Mouse (Mus musculus): ENCODE measurements around the gene Prss58.

Prss58 gene

DNA sequence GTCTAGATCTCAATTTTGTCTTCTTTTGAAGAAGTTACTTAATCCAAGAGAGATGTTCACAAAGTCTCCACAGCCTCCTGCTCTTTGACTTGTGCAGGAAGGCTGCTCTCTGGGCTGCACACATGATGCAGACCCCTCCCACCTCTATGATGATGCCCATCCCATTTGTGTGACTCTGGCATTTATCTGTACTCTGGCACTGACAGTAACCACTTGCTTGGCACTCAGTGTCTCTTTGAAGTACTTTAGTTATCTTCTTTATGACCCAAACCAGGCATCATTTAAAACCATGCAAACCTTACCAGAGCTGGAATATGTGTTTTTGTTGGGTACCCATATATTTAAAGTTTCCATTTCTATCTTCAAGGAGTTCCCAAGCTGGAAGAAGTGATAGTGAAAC, at the start of gene Prss58:
Prss58 (minus strand) TSS at position 101 of the 400 bp plus-strand sequence.
- no peak for DNase-seq

DNA sequence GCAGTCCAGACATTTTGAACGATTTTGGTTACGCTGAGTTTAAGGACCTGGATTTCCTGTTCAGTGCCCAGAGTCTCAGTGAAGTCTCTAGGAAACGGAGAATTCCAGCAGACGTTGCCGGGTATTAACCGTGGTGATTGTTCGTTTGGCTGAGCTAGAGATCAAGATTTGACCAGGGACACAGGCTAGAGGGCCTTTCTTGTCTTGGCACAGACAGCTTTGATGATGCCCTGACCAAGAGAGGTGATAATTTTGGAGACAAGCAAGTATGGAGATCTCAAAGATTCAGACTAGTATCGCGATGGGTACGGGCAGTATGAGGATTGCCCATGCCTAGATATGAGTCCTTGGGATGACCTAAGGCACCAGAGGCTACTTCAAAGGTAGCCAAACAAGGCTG, 40.3 kb upstream of the Prss58 start, which contains the start of gene 1700074P13Rik:
1700074P13Rik (minus strand) TSS at position 101 of the 400 bp plus-strand sequence.
- no peak for DNase-seq

DNA sequence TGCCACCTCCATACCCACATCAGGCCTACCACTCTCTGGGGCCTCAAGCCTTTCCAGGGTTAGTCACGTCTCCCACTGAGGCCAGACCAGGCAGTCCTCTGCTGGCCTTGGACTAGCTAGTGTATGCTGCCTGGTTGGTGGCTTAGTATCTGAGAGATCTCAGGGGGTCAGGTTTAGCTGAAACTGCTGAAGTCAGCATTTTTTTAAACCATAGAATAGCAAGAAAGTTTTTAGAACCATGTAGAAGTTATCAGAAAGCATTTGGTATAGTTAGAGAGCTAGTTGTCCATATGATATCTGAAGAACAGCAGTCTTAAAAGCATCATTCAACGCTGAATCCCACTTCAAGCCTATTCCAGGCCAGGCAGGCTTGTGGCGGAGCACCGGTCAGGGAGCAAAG, 19.8 kb upstream of the Prss58 start:
- DNase-seq, result no peak

DNA sequence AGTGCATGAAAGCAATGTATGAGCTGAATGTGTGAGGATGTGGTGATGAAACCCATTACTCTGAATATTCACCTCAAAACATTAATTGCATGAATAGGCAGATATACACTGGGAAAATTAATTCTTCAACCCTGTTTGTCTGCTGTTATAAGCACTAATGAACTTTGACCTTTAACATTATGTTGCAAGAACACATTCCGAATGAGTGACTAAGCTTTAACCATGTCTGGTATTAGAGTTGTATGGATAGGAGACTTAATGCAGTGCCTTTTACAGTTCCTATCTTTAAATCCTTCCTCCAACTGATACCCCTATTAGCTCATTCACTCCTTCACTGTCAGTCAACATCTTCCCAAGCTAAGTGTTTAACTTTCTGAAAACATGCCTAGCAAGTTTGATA, 5.5 kb downstream of the Prss58 start:
- DNase-seq, result no peak

DNA sequence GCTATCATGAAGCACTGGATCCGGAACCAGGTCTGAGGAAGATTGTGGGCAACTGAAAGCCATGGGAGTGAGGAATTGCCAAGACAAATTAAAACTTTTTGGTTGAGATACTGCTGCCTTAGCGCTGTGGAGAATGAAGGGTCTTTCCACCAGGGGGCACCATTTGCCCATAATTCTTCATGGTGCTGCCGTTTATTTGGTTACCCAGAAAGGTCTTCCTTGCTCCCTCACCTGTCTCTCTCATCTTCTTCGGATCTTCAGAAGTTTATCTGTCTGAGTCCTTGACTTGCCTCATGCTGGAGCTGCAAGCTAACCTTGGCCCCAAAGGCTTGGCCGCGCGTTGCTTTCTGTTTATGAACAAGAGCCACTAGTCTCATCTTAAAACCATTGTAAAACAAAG, 6.6 kb downstream of the Prss58 start:
- DNase-seq, result no peak

DNA sequence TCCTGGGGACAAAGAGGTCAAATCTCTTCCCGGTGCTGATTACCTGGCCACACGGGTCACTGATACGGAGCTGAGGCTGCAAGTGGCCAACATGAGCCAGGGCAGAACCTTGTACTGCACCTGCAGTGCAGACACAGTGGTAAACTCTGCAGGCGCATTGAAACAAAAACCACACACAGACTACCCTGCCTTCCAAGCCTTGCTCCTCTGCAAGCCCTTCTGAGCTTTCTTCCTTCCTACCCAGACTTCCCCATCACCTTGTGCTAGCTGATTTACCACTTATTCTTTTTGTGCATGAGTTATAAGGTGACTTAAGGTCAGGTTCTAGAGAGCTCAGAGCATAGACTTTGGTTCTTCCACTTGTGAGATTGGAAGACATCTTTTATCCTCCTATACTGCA, 8.4 kb downstream of the Prss58 start:
- DNase-seq, result no peak

DNA sequence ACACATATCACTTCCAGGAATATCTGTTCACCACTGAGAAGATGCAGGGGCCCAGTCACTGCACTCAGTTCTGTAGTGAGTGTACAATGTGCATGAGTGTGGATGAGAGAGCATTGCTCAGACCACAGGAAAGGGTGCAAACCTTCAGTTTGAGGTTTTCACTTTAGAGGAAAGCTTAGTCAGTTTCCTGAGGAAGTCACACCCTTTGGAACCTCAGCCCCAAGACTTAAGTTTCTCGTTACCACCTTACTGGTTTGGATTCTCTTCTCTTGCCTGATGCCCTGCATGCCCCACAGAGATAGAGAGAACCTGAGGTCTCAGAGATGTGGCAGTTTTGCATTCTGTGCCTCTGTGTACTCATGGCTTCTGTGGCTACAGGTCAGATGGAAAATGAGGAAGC, 9.2 kb downstream of the Prss58 start:
- DNase-seq, result no peak

DNA sequence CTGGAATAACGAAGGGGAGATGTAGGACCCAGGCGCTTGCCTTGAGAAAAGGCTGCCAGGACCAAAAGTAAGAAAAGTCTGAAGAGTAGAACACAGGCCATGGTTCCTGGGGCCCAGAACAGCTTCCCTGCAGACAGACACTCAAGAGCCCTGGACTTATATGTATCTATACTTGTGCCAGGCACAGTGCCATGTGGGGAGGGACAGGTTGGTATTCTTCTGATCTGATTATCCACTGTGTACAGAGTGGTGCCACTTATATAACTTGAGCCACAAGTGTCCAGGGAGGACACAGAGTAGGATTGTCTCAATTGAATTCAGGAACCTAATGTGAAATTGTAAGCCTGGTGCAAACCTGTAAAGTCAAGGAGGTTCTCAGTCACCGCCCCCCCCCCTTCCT, 12.8 kb downstream of the Prss58 start, which contains the start of gene Moxd2:
Moxd2 (minus strand) TSS at position 101 of the 400 bp plus-strand sequence.
- DNase-seq, result no peak

DNA sequence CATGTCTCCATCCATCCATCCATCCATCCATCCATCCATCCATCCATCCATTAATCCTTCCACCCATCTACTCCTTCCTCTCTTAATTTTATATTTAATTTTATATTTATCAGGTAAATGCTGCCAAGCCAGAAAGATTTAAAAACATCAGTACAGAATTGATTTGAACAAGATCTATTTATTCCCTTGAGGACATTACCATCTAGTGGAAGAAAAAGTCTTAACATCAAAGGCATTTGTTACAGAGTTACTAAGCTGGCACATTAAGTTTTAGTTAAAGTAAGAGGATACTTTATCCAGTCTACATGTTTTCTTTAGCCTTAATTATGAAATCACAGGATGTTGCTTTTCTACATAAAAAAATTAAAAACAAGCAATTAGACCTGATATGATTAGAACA, 54.9 kb downstream of the Prss58 start:
- DNase-seq, result no peak

All from cerebellum, adult 18-20 months (tissue).